Mouse (Mus musculus): ENCODE results near the gene Hhat.

Gene Hhat

GRCm38 (mm10) chr1:192744880-192745239 lies 26.2 kb downstream of the Hhat start:
- DNase-seq (ENCODE audit: low spot score in 2 of 2) = no peak

GRCm38 (mm10) chr1:192742394-192743251 lies 28.4 kb downstream of the Hhat start:
- DNase-seq (ENCODE audit: low spot score in 2 of 2) = no peak

DNA sequence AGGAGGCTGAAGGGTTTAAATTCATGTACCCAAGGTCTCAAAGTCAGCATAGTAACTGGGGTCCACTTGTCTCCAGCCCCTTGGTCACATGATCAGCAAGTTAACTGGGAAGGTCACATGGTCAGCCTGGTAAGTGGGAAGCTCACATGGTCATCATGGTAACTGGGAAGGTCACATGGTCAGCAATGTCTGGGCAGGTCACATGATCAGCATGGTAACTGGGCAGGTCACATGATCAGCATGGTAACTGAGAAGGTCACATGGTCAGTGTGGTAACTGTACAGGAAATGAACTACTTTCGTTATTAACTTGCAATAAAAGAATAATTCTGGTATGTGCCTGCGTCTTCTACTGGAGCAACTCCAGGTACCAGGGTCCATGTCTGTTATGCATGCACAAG lies 29.1 kb downstream of the Hhat start:
- DNase-seq (ENCODE audit: low spot score in 2 of 2) = no peak

DNA sequence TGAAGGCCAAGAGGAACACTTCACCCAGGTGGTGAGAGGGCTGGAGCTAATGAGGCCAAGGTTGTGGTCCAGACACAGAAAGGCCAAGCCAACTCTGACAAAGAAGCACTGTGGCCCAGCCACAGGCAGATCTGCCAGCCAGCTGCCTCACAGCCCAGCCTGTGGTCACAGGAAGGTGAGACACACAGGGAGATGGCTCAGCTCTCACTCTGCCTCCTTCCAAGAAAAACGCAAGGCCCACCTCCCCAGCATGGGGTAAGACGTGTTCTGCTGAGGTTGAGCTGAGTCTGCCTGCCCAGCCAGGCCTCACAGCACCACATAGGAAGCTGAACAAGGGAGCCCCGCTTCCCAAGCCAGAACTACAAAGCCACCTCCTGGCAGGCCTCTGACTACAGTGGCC lies 34.5 kb downstream of the Hhat start:
- DNase-seq (ENCODE audit: low spot score in 2 of 2) = no peak

GRCm38 (mm10) chr1:192736002-192736426 lies 35.0 kb downstream of the Hhat start:
- DNase-seq (ENCODE audit: low spot score in 2 of 2) = no peak

DNA sequence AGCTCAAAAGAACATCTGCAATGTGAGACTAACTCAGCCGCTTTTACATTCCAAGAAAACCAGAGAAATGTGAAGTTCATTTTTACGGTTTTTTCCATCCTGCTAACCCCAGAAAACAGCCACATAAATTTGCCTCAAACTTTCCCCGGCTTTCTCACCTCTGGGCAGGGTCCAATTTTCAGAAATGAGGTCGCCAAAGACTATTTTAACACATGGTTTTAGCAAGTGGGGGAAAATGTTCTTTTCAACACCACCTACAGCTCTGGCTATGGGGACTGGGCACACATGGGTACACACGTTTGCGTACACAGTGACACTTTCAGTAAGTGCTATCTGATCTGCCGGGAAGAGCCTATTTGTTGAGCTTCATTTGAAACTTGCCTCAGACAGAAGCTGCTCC lies 40.5 kb downstream of the Hhat start:
- no peak for DNase-seq (ENCODE audit: low spot score in 2 of 2)

DNA sequence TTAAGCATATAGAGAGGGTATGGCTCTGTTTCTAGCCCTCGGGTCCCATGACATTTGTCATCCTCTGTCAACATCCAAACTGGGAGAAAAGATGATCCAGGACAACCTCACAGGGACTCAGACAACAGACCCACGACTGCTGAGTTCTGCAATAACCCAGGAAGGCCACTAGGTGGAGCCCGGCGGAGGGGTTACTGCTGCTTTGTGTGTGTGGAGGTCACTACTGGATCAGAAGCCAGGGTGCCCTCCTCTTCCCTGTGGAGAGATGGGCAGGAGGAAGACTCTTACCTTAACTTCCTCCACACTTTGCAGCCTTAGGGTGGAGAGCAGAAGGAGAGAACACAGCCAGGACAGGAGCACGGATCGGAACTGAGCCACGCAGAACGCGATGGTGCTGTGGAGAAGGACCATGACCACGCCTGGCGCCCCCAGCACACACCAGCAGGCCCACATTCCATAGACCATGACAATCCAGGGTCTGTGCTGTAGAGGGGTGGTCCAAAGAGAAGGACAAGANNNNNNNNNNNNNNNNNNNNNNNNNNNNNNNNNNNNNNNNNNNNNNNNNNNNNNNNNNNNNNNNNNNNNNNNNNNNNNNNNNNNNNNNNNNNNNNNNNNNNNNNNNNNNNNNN lies 43.9 kb downstream of the Hhat start:
- DNase-seq (ENCODE audit: low spot score in 2 of 2) = peak; percentile 50 to 72

- peak; percentile 81 to 84 for DNase-seq (ENCODE audit: low spot score in 2 of 2)
Measured at GRCm38 (mm10) chr1:192722147-192722546, 48.9 kb downstream of the Hhat start.

- DNase-seq (ENCODE audit: low spot score in 2 of 2) = no peak
Measured at GRCm38 (mm10) chr1:192720156-192720555, 50.9 kb downstream of the Hhat start.

GRCm38 (mm10) chr1:192711779-192712348 lies 59.2 kb downstream of the Hhat start:
- DNase-seq (ENCODE audit: low spot score in 2 of 2) = peak; percentile 67 to 75

GRCm38 (mm10) chr1:192700339-192701073 lies 70.5 kb downstream of the Hhat start:
- no peak for DNase-seq (ENCODE audit: low spot score in 2 of 2)

- no peak for DNase-seq (ENCODE audit: low spot score in 2 of 2)
Measured at GRCm38 (mm10) chr1:192699101-192699500, 71.9 kb downstream of the Hhat start.

- no peak for DNase-seq (ENCODE audit: low spot score in 2 of 2)
Measured at GRCm38 (mm10) chr1:192696371-192696863, 74.6 kb downstream of the Hhat start.

DNA sequence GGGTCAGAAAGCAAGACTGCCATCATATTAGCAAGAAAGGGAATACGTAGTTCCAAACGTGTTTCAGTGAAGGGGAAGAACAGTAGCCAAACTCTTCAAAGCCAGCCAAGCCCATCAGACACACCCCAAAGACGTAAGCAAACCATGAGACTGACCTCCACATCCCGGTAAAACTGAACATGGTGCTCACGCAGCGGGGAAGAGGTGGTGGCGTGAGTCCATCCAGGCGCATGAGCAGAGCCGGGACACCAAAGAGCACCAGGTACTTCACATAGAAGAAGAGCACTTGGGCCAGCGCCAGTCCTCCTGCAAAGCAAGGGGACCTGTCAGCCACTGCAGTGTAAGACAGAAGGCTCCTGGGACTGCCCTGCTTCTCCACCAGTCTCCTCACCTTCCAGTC lies 77.4 kb downstream of the Hhat start:
- no peak for DNase-seq (ENCODE audit: low spot score in 2 of 2)

DNA sequence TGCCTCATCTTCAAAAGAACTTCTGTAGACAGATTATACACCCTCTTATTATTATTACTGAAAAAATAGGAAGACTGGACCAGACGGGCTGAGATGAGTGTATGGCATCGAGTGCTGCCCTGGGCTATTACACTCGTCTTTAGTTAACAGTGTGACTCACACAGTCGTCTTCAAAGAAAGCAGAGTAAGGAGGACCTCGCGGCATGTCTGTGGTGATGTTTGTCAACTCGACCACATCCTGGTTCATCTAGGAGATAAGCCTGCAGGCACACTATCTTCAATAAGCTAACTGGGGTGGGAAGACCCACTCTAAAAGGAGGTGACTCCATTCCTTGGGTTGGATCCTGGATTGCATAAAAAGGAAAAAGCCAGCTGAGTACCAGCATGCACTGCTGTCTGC lies 78.0 kb downstream of the Hhat start:
- DNase-seq (ENCODE audit: low spot score in 2 of 2) = no peak

GRCm38 (mm10) chr1:192682219-192682951 lies 88.6 kb downstream of the Hhat start:
- DNase-seq (ENCODE audit: low spot score in 2 of 2) = no peak

DNA sequence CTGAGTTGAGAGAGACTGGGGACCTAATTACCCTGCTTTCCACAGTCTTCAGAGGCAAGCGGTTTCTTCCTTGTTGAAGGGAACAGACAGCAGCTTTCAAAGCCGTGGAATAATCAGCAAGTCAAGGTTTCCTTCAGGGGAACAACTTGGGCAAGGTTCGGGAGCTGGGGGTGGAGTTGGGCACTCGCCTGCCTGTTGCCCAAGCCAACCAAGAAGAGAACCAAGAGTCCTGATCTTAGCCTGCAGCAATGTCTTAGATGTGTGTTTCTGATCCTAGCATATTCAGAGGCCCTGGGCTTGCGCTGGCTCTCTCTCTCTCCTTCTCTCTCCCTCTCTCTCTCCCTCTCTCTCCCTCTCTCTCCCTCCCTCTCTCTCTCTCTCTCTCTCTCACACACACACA lies 93.8 kb downstream of the Hhat start:
- no peak for DNase-seq (ENCODE audit: low spot score in 2 of 2)

GRCm38 (mm10) chr1:192663608-192664007 lies 107.4 kb downstream of the Hhat start:
- no peak for DNase-seq (ENCODE audit: low spot score in 2 of 2)

GRCm38 (mm10) chr1:192663092-192663491 lies 107.9 kb downstream of the Hhat start:
- DNase-seq (ENCODE audit: low spot score in 2 of 2) = no peak

DNA sequence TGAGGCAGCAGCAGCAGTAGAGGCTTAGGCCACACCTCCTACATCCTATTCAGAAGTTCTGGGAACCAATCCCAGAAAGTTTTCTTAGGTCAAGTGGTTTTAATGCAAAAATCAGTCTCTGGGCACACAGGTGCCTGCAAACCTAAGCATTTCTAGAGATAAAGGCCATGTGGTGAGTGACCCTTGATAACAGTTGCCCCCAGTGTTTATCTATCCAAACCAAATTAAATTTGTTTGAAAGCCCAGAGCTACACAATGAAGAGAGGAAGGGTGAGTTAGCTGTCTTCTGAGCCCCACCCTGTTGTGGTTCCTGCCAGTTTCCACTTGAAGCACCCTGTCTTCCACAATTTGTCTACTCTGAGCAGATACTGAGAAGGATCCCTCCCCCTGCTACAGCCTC lies 109.4 kb downstream of the Hhat start:
- no peak for DNase-seq (ENCODE audit: low spot score in 2 of 2)

GRCm38 (mm10) chr1:192657417-192657816 lies 113.6 kb downstream of the Hhat start:
- no peak for DNase-seq (ENCODE audit: low spot score in 2 of 2)

Data from right cerebral cortex, adult 2 months (tissue).